Mouse (Mus musculus) right cerebral cortex, adult 2 months (tissue): ENCODE data around the gene Padi2.

ENCODE experiments used
- DNase-seq, 2 experiments: peaks; one replicate each; pipeline ENCODE4 v3.0.0; 2021 to 2022; ENCODE audit warnings: low spot score in 2 of 2

The Padi2 gene

GRCm38 (mm10) chr4:140919974-140920836 is 14.1 kb downstream of the Padi2 start:
- no peak for DNase-seq

- no peak for DNase-seq
Observed at GRCm38 (mm10) chr4:140922508-140922907, 16.4 kb downstream of the Padi2 start.

- no peak for DNase-seq
Observed at GRCm38 (mm10) chr4:140925648-140926047, 19.5 kb downstream of the Padi2 start.

- DNase-seq, result no peak
Observed at GRCm38 (mm10) chr4:140928349-140928748, 22.2 kb downstream of the Padi2 start.

GRCm38 (mm10) chr4:140929745-140930144 is 23.6 kb downstream of the Padi2 start:
- DNase-seq, result peak; percentile 48 to 66

GRCm38 (mm10) chr4:140930900-140931470 is 24.8 kb downstream of the Padi2 start:
- DNase-seq, result no peak

- DNase-seq, result no peak
Observed at GRCm38 (mm10) chr4:140935643-140936042, 29.5 kb downstream of the Padi2 start.

GRCm38 (mm10) chr4:140944356-140944755 is 38.2 kb downstream of the Padi2 start:
- no peak for DNase-seq

GRCm38 (mm10) chr4:140944961-140945442 is 38.9 kb downstream of the Padi2 start:
- DNase-seq, result no peak

- no peak for DNase-seq
Observed at GRCm38 (mm10) chr4:140945571-140945970, 39.4 kb downstream of the Padi2 start.

GRCm38 (mm10) chr4:140946048-140946447 is 39.9 kb downstream of the Padi2 start:
- no peak for DNase-seq

- DNase-seq, result no peak
Observed at GRCm38 (mm10) chr4:140946580-140947205, 40.5 kb downstream of the Padi2 start.

- no peak for DNase-seq
Observed at GRCm38 (mm10) chr4:140947487-140948440, 41.6 kb downstream of the Padi2 start.

GRCm38 (mm10) chr4:140948481-140948880 is 42.3 kb downstream of the Padi2 start:
- no peak for DNase-seq

- no peak for DNase-seq
Observed at GRCm38 (mm10) chr4:140949052-140949451, 42.9 kb downstream of the Padi2 start.

- DNase-seq, result no peak
Observed at GRCm38 (mm10) chr4:140949616-140950015, 43.5 kb downstream of the Padi2 start.

- no peak for DNase-seq
Observed at GRCm38 (mm10) chr4:140950574-140950973, 44.4 kb downstream of the Padi2 start.

- no peak for DNase-seq
Observed at GRCm38 (mm10) chr4:140951861-140952641, 45.9 kb downstream of the Padi2 start.

- DNase-seq, result no peak
Observed at GRCm38 (mm10) chr4:140957131-140957702, 51.1 kb downstream of the Padi2 start.

- peak; percentile 80 to 82 for DNase-seq
Observed at GRCm38 (mm10) chr4:140957725-140958124, 51.6 kb downstream of the Padi2 start.
